Mouse (Mus musculus): ENCODE measurements around the gene Cdk5. TPM values are rescaled to one million over a fixed set of nuclear protein-coding genes. Genes with fewer than 3 reads are reported as not detected.
A peak's percentile ranks its signal among the peaks of the same experiment; 100 is the strongest.

Gene Cdk5
- polyA plus RNA-seq, 2 experiments: 51.7 to 127 TPM

- H3K4me1 ChIP-seq (ENCODE audit: control insufficient read depth, insufficient read depth, low read length): peaks cover 27% of the 10 kb centered on the region
- WGBS: 2% methylated on average over 34 of the region's 34 CpGs
- H3K36me3 ChIP-seq (ENCODE audit: control insufficient read depth, insufficient read depth, low read length): peaks cover 9% of the 10 kb centered on the region
- peak within 1 kb of the TSS; percentile 77 for H3K4me2 ChIP-seq (replicated peaks; ENCODE audit: low read depth, low read length, severe bottlenecking)
- ATAC-seq (ENCODE audit: low FRiP score, low read depth): peak; percentile 39
- peak within 1 kb of the TSS; percentile 59 for H3K4me3 ChIP-seq (replicated peaks; ENCODE audit: low read length)
- no peaks in the 10 kb centered on the region for H3K9me3 ChIP-seq (ENCODE audit: control insufficient read depth, low read length)
- no peaks in the 10 kb centered on the region for H3K27me3 ChIP-seq (ENCODE audit: control insufficient read depth, insufficient read depth, low read length)
- 0 out of 2 replicates have a peak, but pooled peaks have one; percentile 12 for TF ChIP-seq POLR2A (IDR thresholded peaks at IDR 0.05; ENCODE audit: borderline replicate concordance, extremely low read depth, insufficient read depth, insufficient read length)
- peak within 1 kb of the TSS; percentile 48 for H3K9ac ChIP-seq (ENCODE audit: low read depth, low read length, severe bottlenecking)
- peak; percentile 63 for DNase-seq (ENCODE audit: low spot score)
- no peak within 1 kb of the TSS for H3K27ac ChIP-seq (replicated peaks; ENCODE audit: low read depth, low read length)
These were observed 24.4 kb upstream of the Cdk5 start, which contains the start of gene Tmub1 for GRCm38 (mm10) chr5:24447624-24448298. TSS of gene Tmub1 (minus strand) at chr5:24447854.

- peak overlapping the region; percentile 77; the same call in 1 of the 2 replicates for H3K4me2 ChIP-seq (replicated peaks; ENCODE audit: low read depth, low read length, severe bottlenecking)
- no peaks in the 10 kb centered on the region for H3K9me3 ChIP-seq (ENCODE audit: control insufficient read depth, low read length)
- ATAC-seq (ENCODE audit: low FRiP score, low read depth) (no peak), DNase-seq (ENCODE audit: low spot score) (no peak)
- H3K4me1 ChIP-seq (ENCODE audit: control insufficient read depth, insufficient read depth, low read length): peaks cover 27% of the 10 kb centered on the region
- H3K36me3 ChIP-seq (ENCODE audit: control insufficient read depth, insufficient read depth, low read length): peaks cover 18% of the 10 kb centered on the region
- WGBS: 86% methylated on average over 7 of the region's 7 CpGs
- no peaks in the 10 kb centered on the region for H3K27me3 ChIP-seq (ENCODE audit: control insufficient read depth, insufficient read depth, low read length)
- H3K4me3 ChIP-seq (replicated peaks; ENCODE audit: low read length): no peak overlapping the region; the same call in 1 of the 2 replicates
- no peak overlapping the region for H3K9ac ChIP-seq (ENCODE audit: low read depth, low read length, severe bottlenecking)
- TF ChIP-seq POLR2A (IDR thresholded peaks at IDR 0.05; ENCODE audit: borderline replicate concordance, extremely low read depth, insufficient read depth, insufficient read length): no peak
- no peak overlapping the region for H3K27ac ChIP-seq (replicated peaks; ENCODE audit: low read depth, low read length)
These were observed 23.3 kb upstream of the Cdk5 start for GRCm38 (mm10) chr5:24446630-24447029.

- H3K9ac ChIP-seq (ENCODE audit: low read depth, low read length, severe bottlenecking): peak overlapping the region; percentile 94
- no peaks in the 10 kb centered on the region for H3K9me3 ChIP-seq (ENCODE audit: control insufficient read depth, low read length)
- peak overlapping the region; percentile 94 for H3K4me3 ChIP-seq (replicated peaks; ENCODE audit: low read length)
- 54% methylated on average over 20 of the region's 20 CpGs for whole genome bisulfite sequencing
- peaks cover 29% of the 10 kb centered on the region for H3K36me3 ChIP-seq (ENCODE audit: control insufficient read depth, insufficient read depth, low read length)
- H3K4me1 ChIP-seq (ENCODE audit: control insufficient read depth, insufficient read depth, low read length): peaks cover 21% of the 10 kb centered on the region
- H3K27ac ChIP-seq (replicated peaks; ENCODE audit: low read depth, low read length): peak overlapping the region; percentile 92
- H3K4me2 ChIP-seq (replicated peaks; ENCODE audit: low read depth, low read length, severe bottlenecking): peak overlapping the region; percentile 86
- TF ChIP-seq POLR2A (IDR thresholded peaks at IDR 0.05; ENCODE audit: borderline replicate concordance, extremely low read depth, insufficient read depth, insufficient read length): no peak
- ATAC-seq (ENCODE audit: low FRiP score, low read depth) (no peak), DNase-seq (ENCODE audit: low spot score) (no peak)
- H3K27me3 ChIP-seq (ENCODE audit: control insufficient read depth, insufficient read depth, low read length): no peaks in the 10 kb centered on the region
These were observed 22.2 kb upstream of the Cdk5 start for GRCm38 (mm10) chr5:24445428-24446080.

GRCm38 (mm10) chr5:24444746-24445427, 21.6 kb upstream of the Cdk5 start, which contains the start of gene Fastk:
TSS of gene Fastk (minus strand) at chr5:24445287.
- peak; percentile 87; the same call in 1 of the 2 replicates for TF ChIP-seq POLR2A (IDR thresholded peaks at IDR 0.05; ENCODE audit: borderline replicate concordance, extremely low read depth, insufficient read depth, insufficient read length)
- Histone ChIP-seq H3K4me2 (replicated peaks; ENCODE audit: low read depth, low read length, severe bottlenecking) (peak within 1 kb of the TSS; percentile 86), H3K9ac (ENCODE audit: low read depth, low read length, severe bottlenecking) (peak within 1 kb of the TSS; percentile 94), H3K27ac (replicated peaks; ENCODE audit: low read depth, low read length) (peak within 1 kb of the TSS; percentile 92), H3K4me3 (replicated peaks; ENCODE audit: low read length) (peak within 1 kb of the TSS; percentile 94), H3K36me3 (ENCODE audit: control insufficient read depth, insufficient read depth, low read length) (peaks cover 35% of the 10 kb centered on the region), H3K9me3 (ENCODE audit: control insufficient read depth, low read length) (no peaks in the 10 kb centered on the region), H3K27me3 (ENCODE audit: control insufficient read depth, insufficient read depth, low read length) (no peaks in the 10 kb centered on the region), H3K4me1 (ENCODE audit: control insufficient read depth, insufficient read depth, low read length) (peaks cover 21% of the 10 kb centered on the region)
- ATAC-seq (ENCODE audit: low FRiP score, low read depth) (peak; percentile 88), DNase-seq (ENCODE audit: low spot score) (peak; percentile 93)
- under 1% methylated on average over 45 of the region's 60 CpGs for WGBS

GRCm38 (mm10) chr5:24443927-24444326, 20.6 kb upstream of the Cdk5 start:
- H3K27me3 ChIP-seq (ENCODE audit: control insufficient read depth, insufficient read depth, low read length): no peaks in the 10 kb centered on the region
- DNase-seq (ENCODE audit: low spot score) (no peak), ATAC-seq (ENCODE audit: low FRiP score, low read depth) (no peak)
- peak overlapping the region; percentile 94 for H3K4me3 ChIP-seq (replicated peaks; ENCODE audit: low read length)
- H3K9me3 ChIP-seq (ENCODE audit: control insufficient read depth, low read length): no peaks in the 10 kb centered on the region
- no peak for TF ChIP-seq POLR2A (IDR thresholded peaks at IDR 0.05; ENCODE audit: borderline replicate concordance, extremely low read depth, insufficient read depth, insufficient read length)
- peak overlapping the region; percentile 94 for H3K9ac ChIP-seq (ENCODE audit: low read depth, low read length, severe bottlenecking)
- no peak overlapping the region for H3K27ac ChIP-seq (replicated peaks; ENCODE audit: low read depth, low read length)
- WGBS: 83% methylated on average over 12 of the region's 12 CpGs
- H3K36me3 ChIP-seq (ENCODE audit: control insufficient read depth, insufficient read depth, low read length): peaks cover 45% of the 10 kb centered on the region
- peaks cover 21% of the 10 kb centered on the region for H3K4me1 ChIP-seq (ENCODE audit: control insufficient read depth, insufficient read depth, low read length)
- peak overlapping the region; percentile 86 for H3K4me2 ChIP-seq (replicated peaks; ENCODE audit: low read depth, low read length, severe bottlenecking)

Data from limb, embryonic 14.5 days (tissue).